Mouse (Mus musculus) heart, embryonic 13.5 days (tissue): ENCODE data around the gene Gm44973. TPM values are rescaled to one million over a fixed set of nuclear protein-coding genes. Genes with fewer than 3 reads are reported as not detected.

Experiments used
- polyA plus RNA-seq: library from polyadenylated mRNA; unstranded; fragments of >200 nt; fragmentation: Nextera tagmentation; extraction: Ambion mirVana; gene quantifications from 2 replicates; pipeline ENCODE4 v1.2.1, GENCODE M21; 2015

The Gm44973 gene
- polyA plus RNA-seq, 1 experiment from 2014 or later: not detected

Other genes with a start within 250 kb of the Gm44973 start
- gene Fam71e2, start 244.2 kb upstream of the Gm44973 start, polyA plus RNA-seq: not detected in 2 replicates
- gene Il11, start 232.6 kb upstream of the Gm44973 start, polyA plus RNA-seq: 0.09 TPM in 1 of 2 replicates, not detected in the other
- not detected in 2 replicates for gene Tmem190, start 232.6 kb upstream of the Gm44973 start, polyA plus RNA-seq
- gene Tmem238, start 225.8 kb upstream of the Gm44973 start, polyA plus RNA-seq: 4.1 and 4.3 TPM in 2 replicates
- gene Rpl28, start 222.6 kb upstream of the Gm44973 start, polyA plus RNA-seq: 209 and 245 TPM in 2 replicates
- gene Ube2s, start 202.9 kb upstream of the Gm44973 start, polyA plus RNA-seq: 327 and 359 TPM in 2 replicates
- gene Shisa7, start 170.8 kb upstream of the Gm44973 start, polyA plus RNA-seq: 0.04 TPM in 2 replicates
- 3.7 and 3.8 TPM in 2 replicates for gene Isoc2b, start 145.2 kb upstream of the Gm44973 start, polyA plus RNA-seq
- 1.4 TPM in 2 replicates for gene Isoc2a, start 138.3 kb upstream of the Gm44973 start, polyA plus RNA-seq
- gene Gm36210, start 109.0 kb upstream of the Gm44973 start, polyA plus RNA-seq: 0.27 TPM in 1 of 2 replicates, not detected in the other
- 2.4 and 2.9 TPM in 2 replicates for gene Zfp628, start 100.3 kb upstream of the Gm44973 start, polyA plus RNA-seq
- 4.2 and 5.8 TPM in 2 replicates for gene Nat14, start 93.5 kb upstream of the Gm44973 start, polyA plus RNA-seq
- 1.5 and 2.0 TPM in 2 replicates for gene Ssc5d, start 89.7 kb upstream of the Gm44973 start, polyA plus RNA-seq
- 4.0 and 5.8 TPM in 2 replicates for gene Sbk2, start 51.1 kb upstream of the Gm44973 start, polyA plus RNA-seq
- 0.12 and 0.55 TPM in 2 replicates for gene Sbk3, start 44.3 kb upstream of the Gm44973 start, polyA plus RNA-seq
- 20.8 and 25.7 TPM in 2 replicates for gene Zfp579, start 19.3 kb upstream of the Gm44973 start, polyA plus RNA-seq
- gene Zfp524, start 1.1 kb upstream of the Gm44973 start, polyA plus RNA-seq: 10.7 and 12.3 TPM in 2 replicates
- 25.6 and 28.4 TPM in 2 replicates for gene Fiz1, start 799 bp upstream of the Gm44973 start, polyA plus RNA-seq
- gene Zfp865, start 4.9 kb downstream of the Gm44973 start, polyA plus RNA-seq: 3.8 and 4.4 TPM in 2 replicates
- 2.1 and 4.2 TPM in 2 replicates for gene Ccdc106, start 5.1 kb downstream of the Gm44973 start, polyA plus RNA-seq
- not detected in 2 replicates for gene 4632433K11Rik, start 18.6 kb downstream of the Gm44973 start, polyA plus RNA-seq
- gene Zfp784, start 22.9 kb downstream of the Gm44973 start, polyA plus RNA-seq: 5.4 and 5.7 TPM in 2 replicates
- 16.4 and 18.7 TPM in 2 replicates for gene Zfp580, start 36.0 kb downstream of the Gm44973 start, polyA plus RNA-seq
- gene U2af2, start 46.6 kb downstream of the Gm44973 start, polyA plus RNA-seq: 69.8 and 77.4 TPM in 2 replicates
- gene Epn1, start 64.7 kb downstream of the Gm44973 start, polyA plus RNA-seq: 50.2 and 51.4 TPM in 2 replicates
- gene Rfpl4, start 101.5 kb downstream of the Gm44973 start, polyA plus RNA-seq: 0.11 TPM in 1 of 2 replicates, not detected in the other
- 1.6 and 1.8 TPM in 2 replicates for gene Rasl2-9, start 110.5 kb downstream of the Gm44973 start, polyA plus RNA-seq
- 0.03 and 0.05 TPM in 2 replicates for gene Vmn1r55, start 134.2 kb downstream of the Gm44973 start, polyA plus RNA-seq
- gene Vmn1r56, start 181.3 kb downstream of the Gm44973 start, polyA plus RNA-seq: not detected in 2 replicates
- gene Vmn1r57, start 203.0 kb downstream of the Gm44973 start, polyA plus RNA-seq: not detected in 2 replicates